Mouse (Mus musculus) limb, embryonic 14.5 days (tissue): ENCODE measurements around the gene Lpp. TPM values are rescaled to one million over a fixed set of nuclear protein-coding genes. Genes with fewer than 3 reads are reported as not detected.
A peak's percentile ranks its signal among the peaks of the same experiment; 100 is the strongest.

ENCODE experiments used
- ATAC-seq: fragments of 200-750 bp; cut with Nextera tagmentation; 2 replicates; pipeline ENCODE4 v1.8.0; 2017; ENCODE audit warnings: low read depth, moderate number of reproducible peaks, moderate TSS enrichment; ENCODE audit not compliant: low FRiP score
- DNase-seq: peaks from one replicate; pipeline ENCODE4 v3.0.0-alpha.2; 2015; ENCODE audit warnings: low spot score
- H3K27ac ChIP-seq: fragments of 300-500 bp; sonication (generic); replicated peaks from 2 replicates; pipeline ENCODE4 v1.5.1; 2014; ENCODE audit warnings: low read depth, mild to moderate bottlenecking, low read length, moderate library complexity, mixed read lengths
- H3K27me3 ChIP-seq: fragments of 300-500 bp; sonication (generic); 2 replicates; pipeline ENCODE4 v1.6.1; 2014; ENCODE audit warnings: low read length, mixed read lengths; ENCODE audit not compliant: control insufficient read depth, insufficient read depth
- H3K36me3 ChIP-seq: fragments of 300-500 bp; sonication (generic); 2 replicates; pipeline ENCODE4 v1.6.1; 2014; ENCODE audit warnings: mild to moderate bottlenecking, low read length, moderate library complexity, mixed read lengths; ENCODE audit not compliant: control insufficient read depth, insufficient read depth
- H3K4me1 ChIP-seq: fragments of 300-500 bp; sonication (generic); 2 replicates; pipeline ENCODE4 v1.6.1; 2014; ENCODE audit warnings: antibody characterized with exemption, low read length, mixed read lengths; ENCODE audit not compliant: control insufficient read depth, insufficient read depth
- H3K4me2 ChIP-seq: fragments of 300-500 bp; sonication (generic); replicated peaks from 2 replicates; pipeline ENCODE4 v1.6.1; 2014; ENCODE audit warnings: low read depth, mild to moderate bottlenecking, low read length, moderate library complexity; ENCODE audit not compliant: severe bottlenecking
- H3K4me3 ChIP-seq: fragments of 300-500 bp; sonication (generic); replicated peaks from 2 replicates; pipeline ENCODE4 v1.5.1; 2014; ENCODE audit warnings: low read length
- H3K9ac ChIP-seq: fragments of 300-500 bp; sonication (generic); 2 replicates; pipeline ENCODE4 v1.6.1; 2014; ENCODE audit warnings: mild to moderate bottlenecking, low read depth, low read length, moderate library complexity; ENCODE audit not compliant: severe bottlenecking
- H3K9me3 ChIP-seq: fragments of 300-500 bp; sonication (generic); 2 replicates; pipeline ENCODE4 v1.6.1; 2016; ENCODE audit warnings: low read length; ENCODE audit not compliant: control insufficient read depth
- POLR2A ChIP-seq: fragments of 200-500 bp; IDR thresholded peaks from 2 replicates; pipeline ENCODE4 v1.8.0; 2012; ENCODE audit warnings: inconsistent platforms, mild to moderate bottlenecking, moderate library complexity, borderline replicate concordance; ENCODE audit not compliant: insufficient read depth, insufficient read length; ENCODE audit errors: extremely low read depth
- WGBS: fragments of 180-500 bp; shearing (Covaris S2); extraction: QIAGEN DNeasy Blood & Tissue Kit; methylation state at CpG from one replicate; pipeline ENCODE4 v1.1.7; 2014; 5-methylcytosine and 5-hydroxymethylcytosine counted together
- polyA plus RNA-seq, 2 experiments: library from polyadenylated mRNA; depleted of rRNA in 1 of 2; stranded (reverse) in 1 of 2; unstranded in 1 of 2; fragments of >200 nt; fragmentation: Nextera tagmentation in 1 of 2; extraction: Ambion mirVana in 1 of 2; gene quantifications; 2 replicates each; pipeline versions ENCODE4 v1.2.1 to v1.2.3; 2012 to 2014

The Lpp gene
- polyA plus RNA-seq, 2 experiments = 15.1 to 46.7 TPM

- Histone ChIP-seq H3K9me3 (no peaks in the 10 kb centered on the region), H3K4me3 (no peak overlapping the region), H3K4me1 (no peaks in the 10 kb centered on the region), H3K36me3 (no peaks in the 10 kb centered on the region), H3K27me3 (no peaks in the 10 kb centered on the region), H3K4me2 (no peak overlapping the region), H3K9ac (no peak overlapping the region), H3K27ac (no peak overlapping the region)
- WGBS = 46% methylated on average over 4 of the region's 4 CpGs
- DNase-seq (no peak), ATAC-seq (no peak)
- no peak for TF ChIP-seq POLR2A
Observed at GRCm38 (mm10) chr16:24878977-24879376, 485.7 kb downstream of the Lpp start.

- Histone ChIP-seq H3K9me3 (no peaks in the 10 kb centered on the region), H3K27ac (no peak overlapping the region), H3K4me3 (no peak overlapping the region), H3K36me3 (no peaks in the 10 kb centered on the region), H3K4me2 (no peak overlapping the region), H3K27me3 (no peaks in the 10 kb centered on the region), H3K9ac (no peak overlapping the region), H3K4me1 (no peaks in the 10 kb centered on the region)
- no peak for ATAC-seq
- DNase-seq = peak; percentile 55
- TF ChIP-seq POLR2A = no peak
- WGBS = 43% methylated on average over 8 of the region's 8 CpGs
Observed at GRCm38 (mm10) chr16:24880698-24881097, 487.4 kb downstream of the Lpp start.

DNA sequence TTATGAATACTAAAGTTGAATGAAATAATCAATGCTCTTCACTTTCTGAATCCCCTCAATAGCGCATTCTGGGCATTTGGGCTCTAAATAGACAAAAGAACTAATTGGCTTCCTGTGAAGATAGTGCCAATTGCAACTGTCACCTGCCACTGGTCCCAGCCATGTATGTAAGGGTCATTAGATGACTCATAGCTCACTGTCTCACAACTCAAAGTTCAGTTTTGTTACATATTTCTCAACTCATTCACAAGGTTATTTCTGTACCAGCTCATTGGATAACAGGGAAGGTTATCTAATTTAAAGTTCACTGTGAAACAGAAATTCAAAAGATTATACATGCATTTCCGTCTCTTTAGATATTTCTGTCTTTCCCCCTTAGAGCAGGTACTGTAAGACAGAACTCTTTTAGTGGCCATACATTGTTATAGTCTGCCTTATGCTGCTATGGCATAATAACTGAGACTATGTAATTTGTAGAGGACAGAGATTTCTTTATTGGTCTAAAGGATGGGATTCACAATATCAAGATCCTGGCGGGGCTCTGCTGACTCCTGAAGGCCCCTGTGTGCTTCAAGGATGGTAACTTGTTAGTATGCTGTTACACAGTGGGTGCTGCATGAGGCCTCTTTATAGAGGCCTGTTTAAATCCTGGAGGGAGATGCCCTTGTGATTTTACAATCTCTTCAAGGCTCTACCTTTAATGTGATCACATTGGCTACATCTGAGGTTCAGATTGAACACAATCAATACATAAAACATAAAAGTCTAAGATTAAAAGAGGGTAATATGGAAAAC, 488.9 kb downstream of the Lpp start:
- DNase-seq (no peak), ATAC-seq (no peak)
- Histone ChIP-seq H3K9me3 (no peaks in the 10 kb centered on the region), H3K27ac (no peak overlapping the region), H3K9ac (no peak overlapping the region), H3K4me1 (peaks cover 5% of the 10 kb centered on the region; the same call in 1 of the 2 replicates), H3K27me3 (no peaks in the 10 kb centered on the region), H3K4me2 (no peak overlapping the region), H3K4me3 (no peak overlapping the region), H3K36me3 (no peaks in the 10 kb centered on the region)
- no peak for TF ChIP-seq POLR2A
- 90% methylated on average over 3 of the region's 3 CpGs for WGBS

DNA sequence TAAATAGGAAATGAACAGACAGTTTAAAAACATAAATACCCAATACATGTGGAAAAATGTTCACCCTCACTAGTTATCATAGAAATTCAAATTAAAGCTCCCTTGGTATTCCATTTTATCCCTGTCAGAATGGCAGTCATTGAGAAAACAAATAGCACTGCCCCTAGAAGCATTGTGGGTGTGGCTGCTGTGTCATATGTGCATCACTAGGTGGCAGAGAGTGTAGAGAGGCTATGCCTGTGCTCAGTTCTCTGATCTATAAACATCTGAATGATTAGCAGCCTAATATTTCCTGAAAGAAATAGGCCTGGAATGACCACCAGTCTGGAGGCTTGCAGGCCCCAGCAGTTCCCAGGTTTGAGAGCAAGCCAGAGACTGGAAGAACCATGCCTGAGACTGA, 490.7 kb downstream of the Lpp start:
- Histone ChIP-seq H3K9me3 (no peaks in the 10 kb centered on the region), H3K4me2 (no peak overlapping the region), H3K4me1 (peaks cover 5% of the 10 kb centered on the region; the same call in 1 of the 2 replicates), H3K4me3 (no peak overlapping the region), H3K27ac (no peak overlapping the region), H3K27me3 (no peaks in the 10 kb centered on the region), H3K9ac (no peak overlapping the region), H3K36me3 (no peaks in the 10 kb centered on the region)
- TF ChIP-seq POLR2A = no peak
- ATAC-seq (no peak), DNase-seq (no peak)

GRCm38 (mm10) chr16:24886346-24886745, 493.0 kb downstream of the Lpp start:
- whole genome bisulfite sequencing = 43% methylated on average over 3 of the region's 3 CpGs
- H3K4me1 ChIP-seq = peaks cover 5% of the 10 kb centered on the region; the same call in 1 of the 2 replicates
- H3K36me3 ChIP-seq = no peaks in the 10 kb centered on the region
- DNase-seq = no peak
- no peak overlapping the region for H3K9ac ChIP-seq
- no peak overlapping the region for H3K27ac ChIP-seq
- no peaks in the 10 kb centered on the region for H3K27me3 ChIP-seq
- TF ChIP-seq POLR2A = no peak
- no peak overlapping the region for H3K4me2 ChIP-seq
- no peaks in the 10 kb centered on the region for H3K9me3 ChIP-seq
- ATAC-seq = no peak
- H3K4me3 ChIP-seq = no peak overlapping the region
